Mouse (Mus musculus) intestine, embryonic 16.5 days (tissue): ENCODE data around the gene Cdr2l. TPM values are rescaled to one million over a fixed set of nuclear protein-coding genes. Genes with fewer than 3 reads are reported as not detected.

ENCODE experiments used
- ATAC-seq: fragments of 200-750 bp; cut with Nextera tagmentation; 2 replicates; pipeline ENCODE4 v1.8.0; 2017; ENCODE audit warnings: moderate TSS enrichment, moderate library complexity
- H3K27ac ChIP-seq: fragments of 300-500 bp; sonication (generic); 2 replicates; pipeline ENCODE4 v1.5.1; 2014; ENCODE audit warnings: mild to moderate bottlenecking, low read length
- H3K27me3 ChIP-seq: fragments of 300-500 bp; sonication (generic); replicated peaks from 2 replicates; pipeline ENCODE4 v1.6.1; 2014; ENCODE audit warnings: low read length, control low read depth, mixed read lengths; ENCODE audit not compliant: control insufficient read depth, insufficient read depth
- H3K36me3 ChIP-seq: fragments of 300-500 bp; sonication (generic); 2 replicates; pipeline ENCODE4 v1.6.1; 2014; ENCODE audit warnings: low read length, control low read depth; ENCODE audit not compliant: control insufficient read depth, insufficient read depth
- H3K4me1 ChIP-seq: fragments of 300-500 bp; sonication (generic); 2 replicates; pipeline ENCODE4 v1.6.1; 2014; ENCODE audit warnings: low read length, control low read depth, mixed read lengths; ENCODE audit not compliant: control insufficient read depth, insufficient read depth
- H3K4me2 ChIP-seq: fragments of 300-500 bp; sonication (generic); 2 replicates; pipeline ENCODE4 v1.6.1; 2014; ENCODE audit warnings: low read depth, low read length, control low read depth
- H3K4me3 ChIP-seq: fragments of 300-500 bp; sonication (generic); 2 replicates; pipeline ENCODE4 v1.5.1; 2014; ENCODE audit warnings: mild to moderate bottlenecking, low read length
- H3K9ac ChIP-seq: fragments of 300-500 bp; sonication (generic); 2 replicates; pipeline ENCODE4 v1.6.1; 2014; ENCODE audit warnings: low read depth, low read length
- H3K9me3 ChIP-seq: fragments of 300-500 bp; sonication (generic); 2 replicates; pipeline ENCODE4 v1.6.1; 2016; ENCODE audit warnings: low read length, control low read depth; ENCODE audit not compliant: control insufficient read depth
- WGBS: fragments of 180-500 bp; shearing (Covaris S2); extraction: QIAGEN DNeasy Blood & Tissue Kit; methylation state at CpG from one replicate; pipeline ENCODE4 v1.1.7; 2014; 5-methylcytosine and 5-hydroxymethylcytosine counted together
- polyA plus RNA-seq: library from polyadenylated mRNA; unstranded; fragments of >200 nt; fragmentation: Nextera tagmentation; extraction: Ambion mirVana; gene quantifications from 2 replicates; pipeline ENCODE4 v1.2.1, GENCODE M21; 2015

Cdr2l gene
- polyA plus RNA-seq, 1 experiment from 2014 or later, result 5.1 TPM

- Histone ChIP-seq H3K4me2 (no peak overlapping the region), H3K4me1 (peaks cover 25% of the 10 kb centered on the region), H3K9me3 (no peaks in the 10 kb centered on the region), H3K4me3 (no peak overlapping the region), H3K27me3 (peaks cover 8% of the 10 kb centered on the region), H3K9ac (no peak overlapping the region), H3K36me3 (no peaks in the 10 kb centered on the region), H3K27ac (no peak overlapping the region)
- WGBS, result 28% methylated on average over 7 of the region's 7 CpGs
- ATAC-seq, result no peak
Observed at GRCm38 (mm10) chr11:115345515-115345914, 36.2 kb upstream of the Cdr2l start.

GRCm38 (mm10) chr11:115348681-115349248 is 33.0 kb upstream of the Cdr2l start:
- ATAC-seq, result no peak
- Histone ChIP-seq H3K27ac (peak overlapping the region; percentile 72), H3K4me1 (peaks cover 25% of the 10 kb centered on the region), H3K9me3 (no peaks in the 10 kb centered on the region), H3K9ac (peak overlapping the region; percentile 30; the same call in 1 of the 2 replicates), H3K4me3 (peak overlapping the region; percentile 30), H3K27me3 (peaks cover 8% of the 10 kb centered on the region), H3K4me2 (peak overlapping the region; percentile 22; the same call in 1 of the 2 replicates), H3K36me3 (no peaks in the 10 kb centered on the region)
- WGBS, result 48% methylated on average over 17 of the region's 17 CpGs

- 23% methylated on average over 4 of the region's 4 CpGs for WGBS
- Histone ChIP-seq H3K9me3 (no peaks in the 10 kb centered on the region), H3K4me3 (no peak overlapping the region), H3K27me3 (peaks cover 2% of the 10 kb centered on the region; the same call in 1 of the 2 replicates), H3K9ac (no peak overlapping the region), H3K4me2 (no peak overlapping the region), H3K27ac (no peak overlapping the region), H3K36me3 (no peaks in the 10 kb centered on the region), H3K4me1 (peaks cover 25% of the 10 kb centered on the region)
- ATAC-seq, result peak; percentile 72
Observed at GRCm38 (mm10) chr11:115349976-115350375, 31.7 kb upstream of the Cdr2l start.

- H3K27ac ChIP-seq, result no peak overlapping the region
- 87% methylated on average over 5 of the region's 5 CpGs for WGBS
- H3K36me3 ChIP-seq, result no peaks in the 10 kb centered on the region
- no peak overlapping the region for H3K4me2 ChIP-seq
- H3K4me3 ChIP-seq, result no peak overlapping the region
- H3K4me1 ChIP-seq, result peaks cover 8% of the 10 kb centered on the region; the same call in 1 of the 2 replicates
- H3K27me3 ChIP-seq, result peaks cover 3% of the 10 kb centered on the region; the same call in 1 of the 2 replicates
- no peak overlapping the region for H3K9ac ChIP-seq
- no peaks in the 10 kb centered on the region for H3K9me3 ChIP-seq
- ATAC-seq, result no peak
Observed at GRCm38 (mm10) chr11:115353375-115353774, 28.3 kb upstream of the Cdr2l start.

GRCm38 (mm10) chr11:115354183-115354582 is 27.5 kb upstream of the Cdr2l start:
- Histone ChIP-seq H3K9ac (no peak overlapping the region), H3K36me3 (no peaks in the 10 kb centered on the region), H3K4me3 (no peak overlapping the region), H3K9me3 (no peaks in the 10 kb centered on the region), H3K4me1 (peaks cover 9% of the 10 kb centered on the region), H3K27ac (no peak overlapping the region), H3K4me2 (no peak overlapping the region), H3K27me3 (peaks cover 3% of the 10 kb centered on the region; the same call in 1 of the 2 replicates)
- no peak for ATAC-seq
- WGBS, result 8% methylated on average over 8 of the region's 8 CpGs

GRCm38 (mm10) chr11:115358468-115358867 is 23.2 kb upstream of the Cdr2l start:
- Histone ChIP-seq H3K27ac (no peak overlapping the region), H3K36me3 (no peaks in the 10 kb centered on the region), H3K4me3 (no peak overlapping the region), H3K4me1 (peaks cover 11% of the 10 kb centered on the region), H3K9me3 (no peaks in the 10 kb centered on the region), H3K27me3 (peaks cover 3% of the 10 kb centered on the region; the same call in 1 of the 2 replicates), H3K4me2 (no peak overlapping the region), H3K9ac (no peak overlapping the region)
- WGBS, result 20% methylated on average over 5 of the region's 5 CpGs
- ATAC-seq, result no peak

- 40% methylated on average over 3 of the region's 3 CpGs for WGBS
- Histone ChIP-seq H3K27ac (peak overlapping the region; percentile 53; the same call in 1 of the 2 replicates), H3K9me3 (no peaks in the 10 kb centered on the region), H3K4me2 (no peak overlapping the region), H3K36me3 (no peaks in the 10 kb centered on the region), H3K9ac (0 out of 2 replicates have a peak overlapping the region, but pooled peaks have one; percentile 3), H3K27me3 (peaks cover 3% of the 10 kb centered on the region; the same call in 1 of the 2 replicates), H3K4me3 (no peak overlapping the region), H3K4me1 (peaks cover 14% of the 10 kb centered on the region)
- ATAC-seq, result peak; percentile 68
Observed at GRCm38 (mm10) chr11:115359293-115359692, 22.4 kb upstream of the Cdr2l start.

GRCm38 (mm10) chr11:115359726-115360125 is 22.0 kb upstream of the Cdr2l start:
- WGBS, result 62% methylated on average over 6 of the region's 6 CpGs
- Histone ChIP-seq H3K4me2 (no peak overlapping the region), H3K4me3 (no peak overlapping the region), H3K27me3 (peaks cover 3% of the 10 kb centered on the region; the same call in 1 of the 2 replicates), H3K36me3 (no peaks in the 10 kb centered on the region), H3K4me1 (peaks cover 14% of the 10 kb centered on the region), H3K27ac (peak overlapping the region; percentile 53; the same call in 1 of the 2 replicates), H3K9ac (0 out of 2 replicates have a peak overlapping the region, but pooled peaks have one; percentile 3), H3K9me3 (no peaks in the 10 kb centered on the region)
- ATAC-seq, result no peak

GRCm38 (mm10) chr11:115364136-115364535 is 17.6 kb upstream of the Cdr2l start:
- H3K9me3 ChIP-seq, result no peaks in the 10 kb centered on the region
- 80% methylated on average over 3 of the region's 3 CpGs for WGBS
- no peak overlapping the region for H3K27ac ChIP-seq
- no peaks in the 10 kb centered on the region for H3K36me3 ChIP-seq
- H3K27me3 ChIP-seq, result peaks cover 13% of the 10 kb centered on the region
- H3K4me1 ChIP-seq, result peaks cover 16% of the 10 kb centered on the region
- no peak overlapping the region for H3K4me3 ChIP-seq
- no peak overlapping the region for H3K9ac ChIP-seq
- no peak overlapping the region for H3K4me2 ChIP-seq
- ATAC-seq, result no peak
